11 mouse cellular contexts compared by ENCODE assay signal in genomic region chr2:49869044-49869443, GRCm38 (mm10).
DNase-seq lines count a peak whose midpoint lies in the region; ATAC-seq lines count a peak whose summit lies in the region.
"Had no signal": no experiment of that assay in that cellular context is flagged by ENCODE, and none has a peak within 500 bp of the region (broad histone marks: within the 10 kb centered on the region; RNA-seq: fewer than 3 reads in every experiment).

No protein-coding gene starts in this region.

- 46% methylated on average over 7 of the region's 7 CpGs for WGBS in midbrain, embryonic 14.5 days
- WGBS in midbrain, embryonic 13.5 days, result 55% methylated on average over 7 of the region's 7 CpGs
- WGBS in liver, embryonic 11.5 days, result 88% methylated on average over 7 of the region's 7 CpGs

- H3K4me3 ChIP-seq in midbrain, embryonic 14.5 days (replicated peaks; ENCODE audit: low read depth, low read length), result no peak overlapping the region
- H3K4me3 ChIP-seq in midbrain, embryonic 13.5 days (replicated peaks), result no peak overlapping the region
- no peak overlapping the region for H3K4me3 ChIP-seq in liver, embryonic 11.5 days (ENCODE audit: low read depth, low read length)
- H3K4me3 ChIP-seq: gastrocnemius, adult 2 months; neural tube, embryonic 12.5 days had no signal

- no peaks in the 10 kb centered on the region for H3K9me3 ChIP-seq in midbrain, embryonic 14.5 days (ENCODE audit: control insufficient read depth, low read length)
- H3K9me3 ChIP-seq in midbrain, embryonic 13.5 days, result no peaks in the 10 kb centered on the region
- H3K9me3 ChIP-seq in liver, embryonic 11.5 days (ENCODE audit: control insufficient read depth, low read length), result no peaks in the 10 kb centered on the region
- H3K9me3 ChIP-seq: neural tube, embryonic 12.5 days had no signal

- H3K36me3 ChIP-seq in midbrain, embryonic 14.5 days (ENCODE audit: control insufficient read depth, insufficient read depth, low read length), result no peaks in the 10 kb centered on the region
- H3K36me3 ChIP-seq in midbrain, embryonic 13.5 days, result no peaks in the 10 kb centered on the region
- no peaks in the 10 kb centered on the region for H3K36me3 ChIP-seq in liver, embryonic 11.5 days (ENCODE audit: control insufficient read depth, insufficient read depth, low read length)
- H3K36me3 ChIP-seq: neural tube, embryonic 12.5 days had no signal

- no peak overlapping the region for H3K27ac ChIP-seq in midbrain, embryonic 14.5 days (replicated peaks; ENCODE audit: low read depth, low read length)
- no peak overlapping the region for H3K27ac ChIP-seq in midbrain, embryonic 13.5 days
- H3K27ac ChIP-seq in liver, embryonic 11.5 days (ENCODE audit: low read depth, low read length), result no peak overlapping the region
- H3K27ac ChIP-seq: gastrocnemius, adult 2 months; neural tube, embryonic 12.5 days had no signal

- peak; percentile 4 for DNase-seq in cerebellum, adult 9-11 months
- no peak for DNase-seq in cerebellum, postnatal 25 days
- peak; percentile 30 for DNase-seq in midbrain, embryonic 14.5 days
- peak; percentile 5 to 11 for DNase-seq in frontal cortex, postnatal 25 days (ENCODE audit: low spot score in 2 of 2)
- DNase-seq in left cerebral cortex, postnatal 4 days, result peak; percentile 25
- no peak for DNase-seq in liver, embryonic 11.5 days (ENCODE audit: low spot score)
- DNase-seq in kidney, adult 18-20 months, result no peak
- DNase-seq: gastrocnemius, adult 2 months had no signal

- intact Hi-C loops in left cerebral cortex, postnatal 4 days (cut with DNase I), result no loop called here

- H3K27me3 ChIP-seq in midbrain, embryonic 14.5 days (ENCODE audit: control insufficient read depth, insufficient read depth, low read length), result no peaks in the 10 kb centered on the region
- no peaks in the 10 kb centered on the region for H3K27me3 ChIP-seq in midbrain, embryonic 13.5 days
- no peaks in the 10 kb centered on the region for H3K27me3 ChIP-seq in liver, embryonic 11.5 days (replicated peaks; ENCODE audit: control insufficient read depth, insufficient read depth, low read length)
- H3K27me3 ChIP-seq: neural tube, embryonic 12.5 days had no signal

- no peaks in the 10 kb centered on the region for H3K4me1 ChIP-seq in midbrain, embryonic 14.5 days (ENCODE audit: control insufficient read depth, insufficient read depth, low read length)
- no peaks in the 10 kb centered on the region for H3K4me1 ChIP-seq in midbrain, embryonic 13.5 days (replicated peaks)
- H3K4me1 ChIP-seq in liver, embryonic 11.5 days (replicated peaks; ENCODE audit: control insufficient read depth, insufficient read depth, low read length), result no peaks in the 10 kb centered on the region
- H3K4me1 ChIP-seq: neural tube, embryonic 12.5 days had no signal

- no peak for ATAC-seq in midbrain, embryonic 14.5 days (ENCODE audit: low FRiP score, low TSS enrichment)
- ATAC-seq in midbrain, embryonic 13.5 days, result no peak
- no peak for ATAC-seq in liver, embryonic 11.5 days (replicated peaks; ENCODE audit: low FRiP score)
- ATAC-seq: intestine, postnatal 0 days had no signal

- H3K4me2 ChIP-seq in midbrain, embryonic 14.5 days (ENCODE audit: low read length), result no peak overlapping the region
- no peak overlapping the region for H3K4me2 ChIP-seq in midbrain, embryonic 13.5 days (replicated peaks)
- no peak overlapping the region for H3K4me2 ChIP-seq in liver, embryonic 11.5 days
- H3K4me2 ChIP-seq: neural tube, embryonic 12.5 days had no signal

- H3K9ac ChIP-seq in midbrain, embryonic 14.5 days (replicated peaks; ENCODE audit: low read length), result no peak overlapping the region
- no peak overlapping the region for H3K9ac ChIP-seq in midbrain, embryonic 13.5 days (replicated peaks)
- H3K9ac ChIP-seq in liver, embryonic 11.5 days (ENCODE audit: low read depth, low read length), result no peak overlapping the region
- H3K9ac ChIP-seq: neural tube, embryonic 12.5 days had no signal

Comparison
In these comparisons a context has a peak if more than half of its experiments do, and no peak if none do; other contexts are left out.
1. DNase-seq: peak in cerebellum, adult 9-11 months (single experiment), midbrain, embryonic 14.5 days (single experiment), frontal cortex, postnatal 25 days (2 of 2) and left cerebral cortex, postnatal 4 days (single experiment); none in cerebellum, postnatal 25 days (0 of 2), liver, embryonic 11.5 days (single experiment) and kidney, adult 18-20 months (single experiment).